Mouse (Mus musculus) CH12.LX (cell line): ENCODE results near the gene Fam163b. TPM values are rescaled to one million over a fixed set of nuclear protein-coding genes. Genes with fewer than 3 reads are reported as not detected.

Experiments
- DNase-seq: peaks from one replicate; pipeline ENCODE4 v3.0.0-alpha.2; 2013; ENCODE audit errors: extremely low read depth
- H3K27ac ChIP-seq: 2 replicates; pipeline ENCODE4 v1.5.1; 2012; ENCODE audit warnings: low read depth, mild to moderate bottlenecking, control low read depth, moderate library complexity; ENCODE audit not compliant: insufficient read depth
- H3K27me3 ChIP-seq: replicated peaks from 2 replicates; pipeline ENCODE3; 2012; ENCODE audit warnings: inconsistent platforms
- H3K36me3 ChIP-seq, 2 experiments: replicated peaks in 1 of 2; 2 replicates each; pipeline versions ENCODE3 to v1.6.1; 2012; ENCODE audit warnings: inconsistent platforms in 1 of 2, low read length in 1 of 2, mild to moderate bottlenecking in 1 of 2, mixed read lengths in 1 of 2, moderate library complexity in 1 of 2; ENCODE audit not compliant: control insufficient read depth in 1 of 2, insufficient read depth in 1 of 2
- H3K4me1 ChIP-seq, 2 experiments: 2 replicates each; pipeline ENCODE4 v1.6.1; 2012; ENCODE audit warnings: inconsistent platforms in 1 of 2, moderate library complexity in 1 of 2; ENCODE audit not compliant: insufficient read depth in 2 of 2, control insufficient read depth in 1 of 2
- H3K4me2 ChIP-seq: 2 replicates; pipeline ENCODE4 v1.6.1; 2012; ENCODE audit warnings: low read depth, mild to moderate bottlenecking, control low read depth; ENCODE audit not compliant: poor library complexity, insufficient read depth, severe bottlenecking
- H3K4me3 ChIP-seq, 3 experiments: fragments of 150-350 bp in 1 of 3; sonication (generic) in 1 of 3; replicated peaks in 1 of 3; 2 replicates each; pipeline versions ENCODE3 to v1.5.1; 2011 to 2012; ENCODE audit warnings: low read depth in 2 of 3, low read length in 2 of 3, mild to moderate bottlenecking in 2 of 3, moderate library complexity in 2 of 3, control low read depth in 1 of 3, improper control_type of control experiment in 1 of 3, inconsistent platforms in 1 of 3, mixed read lengths in 1 of 3; ENCODE audit not compliant: poor library complexity in 1 of 3
- H3K79me2 ChIP-seq: replicated peaks from 2 replicates; pipeline ENCODE4 v1.6.1; 2012; ENCODE audit warnings: mild to moderate bottlenecking, moderate library complexity; ENCODE audit not compliant: control insufficient read depth, poor library complexity, insufficient read depth, severe bottlenecking; ENCODE audit errors: extremely low read depth
- H3K9ac ChIP-seq: 2 replicates; pipeline ENCODE4 v1.6.1; 2012; ENCODE audit warnings: low read depth, mild to moderate bottlenecking, control low read depth, moderate library complexity; ENCODE audit not compliant: insufficient read depth
- H3K9me3 ChIP-seq: replicated peaks from 2 replicates; pipeline ENCODE3; 2012; ENCODE audit warnings: low read length, inconsistent platforms, mixed read lengths
- BHLHE40 ChIP-seq: IDR thresholded peaks from 2 replicates; pipeline ENCODE4 v1.6.1; 2011; ENCODE audit warnings: mild to moderate bottlenecking, low read depth, low read length, improper control_type of control experiment
- CHD2 ChIP-seq: IDR thresholded peaks from 2 replicates; pipeline ENCODE4 v1.6.1; 2011; ENCODE audit warnings: low read length, improper control_type of control experiment
- E2F4 ChIP-seq: IDR thresholded peaks from 2 replicates; pipeline ENCODE4 v1.6.1; 2011; ENCODE audit warnings: low read depth, low read length, improper control_type of control experiment; ENCODE audit not compliant: insufficient replicate concordance
- EP300 ChIP-seq: IDR thresholded peaks from 2 replicates; pipeline ENCODE4 v1.6.1; 2011; ENCODE audit warnings: low read length, improper control_type of control experiment
- ETS1 ChIP-seq: conservative IDR thresholded peaks from 2 replicates; pipeline ENCODE4 v1.6.1; 2012; ENCODE audit warnings: low read depth, mild to moderate bottlenecking, inconsistent platforms, low read length, improper control_type of control experiment, moderate library complexity
- GABPA ChIP-seq: IDR thresholded peaks from 2 replicates; pipeline ENCODE4 v1.6.1; 2012; ENCODE audit warnings: low read depth, low read length, improper control_type of control experiment, inconsistent platforms; ENCODE audit not compliant: insufficient replicate concordance
- HCFC1 ChIP-seq: IDR thresholded peaks from 2 replicates; pipeline ENCODE4 v1.6.1; 2012; ENCODE audit warnings: low read depth, mild to moderate bottlenecking, inconsistent platforms, low read length, improper control_type of control experiment
- IRF4 ChIP-seq: IDR thresholded peaks from 2 replicates; pipeline ENCODE4 v1.6.1; 2014; ENCODE audit warnings: low read depth, mild to moderate bottlenecking, inconsistent platforms, low read length, improper control_type of control experiment
- JUN ChIP-seq: IDR thresholded peaks from 2 replicates; pipeline ENCODE4 v1.6.1; 2011; ENCODE audit warnings: low read depth, mild to moderate bottlenecking, low read length, improper control_type of control experiment, moderate library complexity; ENCODE audit not compliant: insufficient read depth
- JUND ChIP-seq: conservative IDR thresholded peaks from 2 replicates; pipeline ENCODE4 v1.6.1; 2011; ENCODE audit warnings: low read depth, low read length, improper control_type of control experiment
- MAX ChIP-seq: IDR thresholded peaks from 2 replicates; pipeline ENCODE4 v1.6.1; 2011; ENCODE audit warnings: low read length, improper control_type of control experiment
- MAZ ChIP-seq: IDR thresholded peaks from 2 replicates; pipeline ENCODE4 v1.6.1; 2012; ENCODE audit warnings: low read depth, mild to moderate bottlenecking, inconsistent platforms, low read length, improper control_type of control experiment, moderate library complexity
- MEF2A ChIP-seq: IDR thresholded peaks from 2 replicates; pipeline ENCODE4 v1.6.1; 2014; ENCODE audit warnings: low read depth, mild to moderate bottlenecking, inconsistent platforms, low read length, improper control_type of control experiment, borderline replicate concordance
- MYC ChIP-seq: IDR thresholded peaks from 2 replicates; pipeline ENCODE4 v1.6.1; 2011; ENCODE audit warnings: low read depth, mild to moderate bottlenecking, improper control_type of control experiment, low read length
- NRF1 ChIP-seq: IDR thresholded peaks from 2 replicates; pipeline ENCODE4 v1.6.1; 2014; ENCODE audit warnings: low read depth, mild to moderate bottlenecking, inconsistent platforms, low read length, improper control_type of control experiment, moderate library complexity
- PAX5 ChIP-seq: IDR thresholded peaks from 2 replicates; pipeline ENCODE4 v1.6.1; 2012; ENCODE audit warnings: low read length, inconsistent platforms, mixed read lengths
- POLR2A ChIP-seq: IDR thresholded peaks from 2 replicates; pipeline ENCODE4 v1.6.1; 2011; ENCODE audit warnings: low read depth, mild to moderate bottlenecking, improper control_type of control experiment, low read length
- POLR2AphosphoS2 ChIP-seq: IDR thresholded peaks from 2 replicates; pipeline ENCODE4 v1.6.1; 2011; ENCODE audit warnings: low read depth, low read length, improper control_type of control experiment
- RAD21 ChIP-seq: IDR thresholded peaks from 2 replicates; pipeline ENCODE4 v1.6.1; 2011; ENCODE audit warnings: low read depth, mild to moderate bottlenecking, low read length, improper control_type of control experiment, moderate library complexity
- RCOR1 ChIP-seq: conservative IDR thresholded peaks from 2 replicates; pipeline ENCODE4 v1.6.1; 2012; ENCODE audit warnings: low read depth, mild to moderate bottlenecking, inconsistent platforms, low read length, improper control_type of control experiment
- SIN3A ChIP-seq: IDR thresholded peaks from 2 replicates; pipeline ENCODE4 v1.6.1; 2012; ENCODE audit warnings: low read length, improper control_type of control experiment, inconsistent platforms
- SMC3 ChIP-seq: IDR thresholded peaks from 2 replicates; pipeline ENCODE4 v1.6.1; 2011; ENCODE audit warnings: low read depth, low read length, improper control_type of control experiment
- TBP ChIP-seq: conservative IDR thresholded peaks from 2 replicates; pipeline ENCODE4 v1.6.1; 2011; ENCODE audit warnings: low read depth, low read length, improper control_type of control experiment
- TCF12 ChIP-seq: IDR thresholded peaks from 2 replicates; pipeline ENCODE4 v1.6.1; 2014; ENCODE audit warnings: low read depth, mild to moderate bottlenecking, inconsistent platforms, low read length, improper control_type of control experiment
- UBTF ChIP-seq: IDR thresholded peaks from 2 replicates; pipeline ENCODE4 v1.6.1; 2012; ENCODE audit warnings: low read depth, mild to moderate bottlenecking, inconsistent platforms, low read length, improper control_type of control experiment, moderate library complexity
- USF1 ChIP-seq: IDR thresholded peaks from 2 replicates; pipeline ENCODE4 v1.6.1; 2014; ENCODE audit warnings: low read depth, mild to moderate bottlenecking, inconsistent platforms, low read length, improper control_type of control experiment
- USF2 ChIP-seq: conservative IDR thresholded peaks from 2 replicates; pipeline ENCODE4 v1.6.1; 2011; ENCODE audit warnings: low read depth, low read length, improper control_type of control experiment
- ZC3H11A ChIP-seq: IDR thresholded peaks from 2 replicates; pipeline ENCODE4 v1.6.1; 2012; ENCODE audit warnings: low read depth, mild to moderate bottlenecking, inconsistent platforms, low read length, improper control_type of control experiment
- ZNF384 ChIP-seq: IDR thresholded peaks from 2 replicates; pipeline ENCODE4 v1.6.1; 2012; ENCODE audit warnings: low read depth, low read length, improper control_type of control experiment, inconsistent platforms
- dilution Hi-C: fragments of 300-500 bp; cut with MboI; formaldehyde crosslinking; loops from 2 replicates; pipeline ENCODE4 v1.14.3; 2020; ENCODE audit warnings: low sequenced_read_pairs; ENCODE audit not compliant: extremely low pct_unique_long_range_greater_than_20kb, extremely low pct_ligation_motif_present
- in situ Hi-C: fragments of 300-500 bp; cut with MboI; formaldehyde crosslinking; loops from 3 replicates; pipeline ENCODE4 v1.14.3; 2019; ENCODE audit warnings: low sequenced_read_pairs, low pct_ligation_motif_present, low pct_unique_long_range_greater_than_20kb, mixed read lengths
- polyA plus RNA-seq: library from polyadenylated mRNA; unstranded; fragments of >175 nt; gene quantifications from 2 replicates; pipeline ENCODE4 v1.2.1, GENCODE M21; 2012; ENCODE audit warnings: low read depth; ENCODE audit not compliant: insufficient read length
- total RNA-seq, 2 experiments: library from RNA; depleted of rRNA; stranded (reverse); fragments of 300-350 nt in 1 of 2; fragments of >200 nt in 1 of 2; gene quantifications; 2 replicates each; pipeline ENCODE4 v1.2.3; 2012 to 2014

Fam163b gene
- total and polyA plus RNA-seq, 3 experiments, result not detected

- 0 out of 2 replicates have a peak, but pooled peaks have one; percentile 37 for TF ChIP-seq UBTF
- 0 out of 2 replicates have a peak, but pooled peaks have one; percentile 53 for TF ChIP-seq SIN3A
- TF ChIP-seq TBP, result no peak
- TF ChIP-seq MAX, result peak; percentile 29; the same call in 1 of the 2 replicates
- TF ChIP-seq MAZ, result peak; percentile 75; the same call in 1 of the 2 replicates
- peak; percentile 56; the same call in 1 of the 2 replicates for TF ChIP-seq MEF2A
- 0 out of 2 replicates have a peak, but pooled peaks have one; percentile 14 for TF ChIP-seq MYC
- peak; percentile 88 for TF ChIP-seq EP300
- no peak for TF ChIP-seq GABPA
- TF ChIP-seq USF2, result no peak
- peak; percentile 67 for TF ChIP-seq ETS1
- TF ChIP-seq NRF1, result 0 out of 2 replicates have a peak, but pooled peaks have one; percentile 5
- peak; percentile 98 for TF ChIP-seq TCF12
- TF ChIP-seq IRF4, result peak; percentile 54
- peak; percentile 48; the same call in 1 of the 2 replicates for TF ChIP-seq CHD2
- TF ChIP-seq RCOR1, result no peak; the same call in 1 of the 2 replicates
- peak; percentile 41 for TF ChIP-seq BHLHE40
- no peak for TF ChIP-seq POLR2A
- TF ChIP-seq SMC3, result no peak
- Histone ChIP-seq H3K36me3 (no peaks in the 10 kb centered on the region), H3K9me3 (peaks cover 10% of the 10 kb centered on the region), H3K4me3 (no peak overlapping the region), H3K4me2 (peak overlapping the region; percentile 44), H3K27me3 (peaks cover 18% of the 10 kb centered on the region), H3K79me2 (no peaks in the 10 kb centered on the region), H3K4me1 (peaks cover 5 to 45% of the 10 kb centered on the region in 2 experiments; a peak in 3 of 4 replicates), H3K27ac (no peak overlapping the region), H3K9ac (no peak overlapping the region)
- dilution Hi-C loops, result no loop called here
- in situ Hi-C loops, result loop anchor here (5.0 kb wide), 1 partner anchor 34 kb away; no protein-coding TSS in a partner anchor
- peak; percentile 91 for DNase-seq
Observed at GRCm38 (mm10) chr2:27121626-27122355, 20.5 kb downstream of the Fam163b start.

GRCm38 (mm10) chr2:27120241-27120641 lies 22.1 kb downstream of the Fam163b start:
- DNase-seq, result no peak
- no peak overlapping the region for H3K9ac ChIP-seq
- H3K4me3 ChIP-seq, result no peak overlapping the region
- no peak for TF ChIP-seq ETS1
- no peak for TF ChIP-seq UBTF
- TF ChIP-seq JUN, result no peak
- no peak for TF ChIP-seq SMC3
- TF ChIP-seq RAD21, result no peak
- no peak for TF ChIP-seq USF1
- TF ChIP-seq POLR2AphosphoS2, result no peak
- no peak for TF ChIP-seq NRF1
- no peak for TF ChIP-seq E2F4
- TF ChIP-seq CHD2, result no peak
- no peak for TF ChIP-seq EP300
- no peak for TF ChIP-seq IRF4
- no peak for TF ChIP-seq JUND
- TF ChIP-seq PAX5, result no peak
- TF ChIP-seq MYC, result no peak
- TF ChIP-seq ZNF384, result no peak
- no peak for TF ChIP-seq GABPA
- TF ChIP-seq ZC3H11A, result no peak
- TF ChIP-seq HCFC1, result no peak
- H3K36me3 ChIP-seq, result no peaks in the 10 kb centered on the region
- H3K4me1 ChIP-seq, result peaks cover 5 to 40% of the 10 kb centered on the region in 2 experiments; a peak in 3 of 4 replicates
- dilution Hi-C loops, result no loop called here
- no peak overlapping the region for H3K27ac ChIP-seq
- in situ Hi-C loops, result loop anchor here (5.0 kb wide), 1 partner anchor 33 kb away; no protein-coding TSS in a partner anchor
- H3K9me3 ChIP-seq, result peaks cover 5% of the 10 kb centered on the region
- peaks cover 27% of the 10 kb centered on the region for H3K27me3 ChIP-seq
- H3K4me2 ChIP-seq, result no peak overlapping the region
- H3K79me2 ChIP-seq, result no peaks in the 10 kb centered on the region
